Mouse (Mus musculus) hindlimb bud, embryonic 11.5 days (tissue): Measurements from ENCODE around the gene Gm2001.
"Not testable (repeated sequence)": the region's sequence is repeated elsewhere in the genome, so short reads cannot be mapped to it uniquely, and the experiment has no call there.

Experiments
- DNase-seq: peaks from one replicate; pipeline ENCODE4 v3.0.0-alpha.2; 2012; ENCODE audit warnings: low read depth, low spot score; ENCODE audit errors: extremely low spot score

Gene Gm2001

DNA sequence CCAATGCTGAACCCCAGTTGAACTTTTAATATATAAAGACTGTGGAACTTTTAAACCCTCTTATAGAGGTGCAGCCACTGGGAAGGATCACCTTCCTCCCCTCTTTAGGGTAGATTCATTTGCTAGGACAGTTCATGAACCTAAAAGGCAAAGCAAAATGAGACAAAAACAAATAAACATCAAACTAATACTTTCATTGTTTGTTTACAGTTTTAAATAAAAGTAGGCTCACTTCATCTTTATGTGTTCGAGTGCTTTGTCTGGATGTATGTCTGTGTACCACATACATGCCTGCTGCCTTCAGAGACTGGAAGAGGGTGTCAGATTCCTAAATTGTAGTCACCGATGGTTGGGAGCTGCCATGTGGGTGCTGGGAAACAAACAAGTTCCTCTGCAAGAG is at the start of gene Gm2001:
TSS of gene Gm2001 (minus strand) at position 101 of the 400 bp plus-strand sequence.
- DNase-seq, result not testable (repeated sequence)

DNA sequence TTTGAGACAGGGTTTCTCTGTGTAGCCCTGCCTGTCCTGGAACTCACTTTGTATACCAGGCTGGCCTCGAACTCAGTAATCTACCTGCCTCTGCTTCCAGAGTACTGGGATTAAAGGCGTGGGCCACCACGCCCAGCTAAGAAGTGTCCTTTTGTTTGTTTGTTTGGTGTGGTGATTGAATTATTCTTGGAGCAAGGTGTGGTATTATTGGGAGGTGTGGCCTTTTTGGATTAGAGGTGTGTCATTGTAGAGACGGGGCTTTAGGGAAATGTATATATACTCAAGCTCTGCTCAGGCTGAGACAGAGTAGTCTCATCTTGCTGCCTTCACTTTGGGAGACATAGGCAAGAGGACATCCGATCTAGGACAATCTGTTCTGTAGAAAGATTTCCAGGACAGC is 31.6 kb upstream of the Gm2001 start, which contains the start of gene Gm2016:
TSS of gene Gm2016 (plus strand) at position 301 of the 400 bp plus-strand sequence.
- not testable (repeated sequence) for DNase-seq

DNA sequence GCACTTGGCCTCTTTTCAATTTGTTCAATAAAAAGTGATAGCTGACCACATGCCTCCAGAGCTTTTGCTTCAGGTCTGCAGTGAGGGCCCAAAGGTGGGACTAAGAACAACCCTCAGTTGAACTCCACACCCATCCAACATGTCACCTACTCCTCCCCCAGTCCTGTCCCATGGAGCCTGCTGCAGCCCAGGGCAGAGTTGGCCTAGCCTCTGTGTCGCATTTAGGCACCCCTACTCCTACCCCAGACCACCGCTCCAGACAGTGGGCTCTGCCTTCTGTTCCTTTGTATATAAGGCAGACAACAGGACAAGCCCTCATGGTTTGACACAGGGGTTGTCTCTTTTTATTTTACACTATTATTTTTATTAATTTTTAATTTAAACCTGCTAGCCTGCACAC is 21.9 kb upstream of the Gm2001 start:
- DNase-seq, result not testable (repeated sequence)

DNA sequence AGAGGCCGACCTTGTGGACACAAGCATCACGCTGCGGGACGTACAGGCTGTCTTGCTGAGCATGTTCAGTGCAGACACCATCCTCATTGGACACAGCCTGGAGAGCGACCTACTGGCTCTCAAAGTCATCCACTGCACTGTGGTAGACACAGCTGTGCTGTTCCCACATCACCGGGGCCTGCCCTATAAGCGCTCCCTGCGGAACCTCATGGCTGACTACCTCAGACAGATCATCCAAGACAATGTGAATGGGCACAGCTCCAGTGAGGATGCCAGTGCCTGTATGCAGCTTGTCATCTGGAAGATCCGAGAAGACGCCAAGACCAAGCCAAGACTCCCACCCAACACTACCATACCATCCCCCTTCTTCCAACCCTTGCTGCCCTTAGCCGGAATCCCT is 21.5 kb upstream of the Gm2001 start:
- not testable (repeated sequence) for DNase-seq

DNA sequence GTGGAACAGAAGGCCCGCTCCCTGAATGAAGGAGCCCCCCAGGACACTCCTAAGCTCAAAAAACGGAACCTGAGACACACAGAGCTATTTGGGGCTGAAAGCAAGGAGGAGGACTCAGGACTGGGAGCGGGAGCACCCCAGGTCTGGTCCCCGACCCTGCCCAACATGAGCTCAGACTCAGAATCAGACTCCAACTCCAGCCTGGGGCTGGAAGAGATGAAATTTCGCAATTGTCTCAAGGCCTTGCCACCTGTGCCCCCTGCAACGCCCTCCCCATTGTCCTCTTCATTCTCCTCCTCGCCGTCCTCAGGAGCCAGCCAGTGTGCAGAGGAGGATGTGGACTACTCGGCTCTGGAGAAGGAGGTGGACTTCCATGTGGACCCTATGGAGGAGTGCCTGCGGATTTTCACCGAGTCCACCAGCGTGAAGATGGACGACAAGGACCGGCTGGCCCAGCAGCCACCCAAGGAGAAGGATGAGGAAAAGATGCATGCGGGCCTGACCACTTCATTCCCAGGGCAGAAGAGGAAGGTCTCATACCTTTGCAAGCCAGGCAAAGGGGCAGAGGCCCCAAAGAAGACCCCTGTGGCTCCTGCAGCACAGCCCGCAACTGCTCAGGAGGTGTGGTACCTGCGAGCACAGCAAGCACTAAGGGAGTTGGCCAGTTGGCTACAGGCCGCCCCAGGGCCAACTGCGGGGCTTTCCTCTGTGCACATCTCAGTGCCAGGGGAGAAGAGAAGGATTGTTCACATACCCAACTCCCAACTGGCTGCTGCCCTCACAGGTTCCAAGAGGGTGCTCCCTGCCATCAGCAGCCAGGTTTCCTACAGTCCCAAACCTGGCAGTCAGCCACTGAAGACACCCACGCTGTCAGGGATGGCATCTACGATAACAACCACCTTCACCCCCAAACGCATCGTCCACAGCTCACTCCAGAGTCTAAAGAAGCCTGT is 19.9 kb upstream of the Gm2001 start:
- DNase-seq, result not testable (repeated sequence)

DNA sequence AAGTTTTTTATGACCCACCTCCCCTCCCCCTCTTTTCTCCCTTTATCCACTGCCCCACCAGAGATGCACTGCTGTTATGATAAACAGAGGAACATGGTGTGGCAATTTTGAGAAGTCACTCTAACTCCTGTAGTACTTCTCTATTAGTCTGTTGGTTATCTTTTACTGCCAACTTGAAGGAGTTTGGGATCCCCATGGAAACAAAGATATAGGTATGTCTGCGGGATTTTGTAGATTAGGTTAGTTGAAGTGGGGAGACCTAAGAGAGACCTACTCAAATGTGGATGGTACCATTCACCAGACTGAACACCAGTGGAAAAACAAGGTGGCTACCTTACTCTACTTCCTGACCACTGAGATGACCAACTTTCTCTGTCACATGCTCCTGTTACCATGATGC is 13.9 kb upstream of the Gm2001 start:
- DNase-seq, result not testable (repeated sequence)

DNA sequence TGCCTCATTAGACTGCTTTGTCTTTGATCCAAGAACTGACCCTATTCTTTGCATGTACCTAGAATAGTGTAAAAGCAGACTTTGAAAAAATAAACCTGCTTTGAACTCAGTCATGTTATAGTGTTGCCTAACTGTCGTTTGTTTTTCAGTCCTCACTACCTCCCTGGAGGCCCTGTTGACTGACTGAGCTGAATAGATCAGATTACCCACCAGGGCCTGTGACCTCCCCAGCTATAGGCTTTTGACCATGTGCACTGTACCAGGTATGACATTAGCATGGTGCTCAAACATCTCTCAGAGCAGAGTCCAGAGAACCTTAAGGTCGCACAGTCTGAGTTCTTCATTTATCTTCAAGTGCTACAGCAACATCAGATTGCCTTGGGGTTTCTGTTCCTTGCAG is 8.5 kb upstream of the Gm2001 start:
- not testable (repeated sequence) for DNase-seq

DNA sequence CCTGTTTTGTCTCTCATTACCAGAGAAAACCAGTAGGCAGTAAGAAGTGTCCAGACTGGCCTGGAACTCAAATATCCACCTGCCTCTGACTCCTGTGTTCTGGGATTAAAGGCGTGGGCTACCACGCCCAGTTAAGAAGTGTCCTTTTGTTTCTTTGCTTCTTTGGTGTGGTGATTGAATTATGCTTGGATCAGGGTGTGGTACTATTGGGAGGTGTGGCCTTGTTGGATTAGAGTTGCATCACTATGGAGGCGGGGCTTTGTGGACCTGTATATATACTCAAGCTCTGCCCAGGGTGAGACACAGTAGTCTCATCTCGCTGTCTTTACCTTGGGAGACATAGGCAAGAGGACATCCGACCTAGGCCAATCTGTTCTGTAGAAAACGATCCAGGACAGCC is 25.9 kb downstream of the Gm2001 start, which contains the start of gene BB287469:
TSS of gene BB287469 (plus strand) at position 301 of the 400 bp plus-strand sequence.
- not testable (repeated sequence) for DNase-seq

DNA sequence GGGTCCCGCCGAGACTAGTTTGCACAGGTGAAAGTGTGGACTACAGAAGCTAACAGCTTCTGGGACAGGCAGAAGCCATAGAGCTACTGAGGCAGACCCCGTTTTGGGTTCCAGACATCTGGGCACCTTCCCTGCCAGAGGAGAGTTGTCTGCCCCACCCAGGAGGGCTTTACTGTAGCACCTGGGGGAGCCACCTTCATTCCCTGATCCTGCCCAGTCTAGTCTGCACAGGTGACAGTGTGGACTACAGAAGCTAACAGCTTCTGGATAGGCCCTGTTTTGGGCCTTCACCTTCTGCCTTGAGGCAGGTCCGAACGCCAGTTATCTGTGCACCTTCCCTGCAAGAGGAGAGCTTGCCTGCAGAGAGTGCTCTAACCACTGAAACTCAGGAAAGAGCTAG is 44.2 kb downstream of the Gm2001 start:
- not testable (repeated sequence) for DNase-seq

DNA sequence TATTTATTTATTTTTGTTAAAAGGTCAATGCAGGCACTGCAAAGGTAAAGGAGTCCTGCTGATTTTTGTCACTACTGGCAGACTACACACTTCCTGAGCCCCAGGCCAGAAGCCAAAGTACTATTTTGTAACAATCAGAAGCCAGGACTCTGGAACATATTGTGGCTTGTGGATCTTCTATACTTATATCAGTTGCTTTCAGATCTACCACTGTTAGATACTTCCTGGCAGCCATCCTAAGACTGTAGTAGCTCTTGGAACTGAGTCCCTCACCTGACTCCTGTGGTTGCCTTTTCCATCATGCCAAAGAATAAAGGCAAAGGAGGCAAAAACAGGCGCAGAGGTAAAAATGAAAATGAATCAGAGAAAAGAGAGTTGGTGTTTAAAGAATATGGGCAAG is 46.9 kb downstream of the Gm2001 start, which contains the start of gene Gm21936:
TSS of gene Gm21936 (plus strand) at position 301 of the 400 bp plus-strand sequence.
- not testable (repeated sequence) for DNase-seq
